Mouse (Mus musculus): Measurements from ENCODE around the gene Fam118b.

The Fam118b gene

DNA sequence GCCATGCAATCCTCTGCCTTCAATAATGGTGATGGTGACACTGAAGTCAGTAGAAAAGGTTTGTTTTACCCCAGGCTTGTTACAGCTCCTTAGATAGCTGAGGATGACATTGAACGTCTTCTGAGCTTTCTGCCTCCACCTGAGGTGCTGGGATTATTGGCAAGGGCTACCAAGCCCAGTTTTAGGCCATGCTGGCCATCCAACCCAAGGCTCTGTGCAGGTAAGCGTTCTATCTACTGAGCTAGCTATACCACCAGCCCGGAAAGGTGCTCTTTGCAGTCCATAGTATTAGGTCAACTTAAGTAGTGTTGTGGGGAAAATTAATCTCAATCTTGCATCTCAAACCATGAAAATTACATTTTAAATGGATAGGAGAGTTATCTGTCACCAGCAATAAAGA, 70.0 kb downstream of the Fam118b start:
- no peak for DNase-seq (ENCODE audit: low spot score)

DNA sequence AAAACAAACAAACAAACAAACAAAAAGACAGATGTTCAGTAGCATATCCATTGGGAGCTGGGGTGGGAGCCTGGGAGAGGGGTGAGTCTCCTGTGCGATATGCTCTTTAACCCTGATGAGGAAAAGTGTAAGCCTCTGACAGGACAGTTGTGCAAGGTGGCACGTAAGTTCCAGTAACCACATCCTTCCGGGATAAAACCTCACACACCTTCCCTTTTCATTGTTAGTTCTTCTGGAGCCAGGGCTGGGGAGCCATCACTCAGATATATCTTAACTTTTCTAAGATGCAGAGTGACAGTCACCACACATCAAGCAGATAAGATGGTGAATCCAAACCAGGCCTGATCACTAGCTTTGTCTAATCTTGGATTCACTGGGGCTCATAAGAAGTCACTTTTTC, 73.6 kb downstream of the Fam118b start:
- no peak for DNase-seq (ENCODE audit: low spot score)

DNA sequence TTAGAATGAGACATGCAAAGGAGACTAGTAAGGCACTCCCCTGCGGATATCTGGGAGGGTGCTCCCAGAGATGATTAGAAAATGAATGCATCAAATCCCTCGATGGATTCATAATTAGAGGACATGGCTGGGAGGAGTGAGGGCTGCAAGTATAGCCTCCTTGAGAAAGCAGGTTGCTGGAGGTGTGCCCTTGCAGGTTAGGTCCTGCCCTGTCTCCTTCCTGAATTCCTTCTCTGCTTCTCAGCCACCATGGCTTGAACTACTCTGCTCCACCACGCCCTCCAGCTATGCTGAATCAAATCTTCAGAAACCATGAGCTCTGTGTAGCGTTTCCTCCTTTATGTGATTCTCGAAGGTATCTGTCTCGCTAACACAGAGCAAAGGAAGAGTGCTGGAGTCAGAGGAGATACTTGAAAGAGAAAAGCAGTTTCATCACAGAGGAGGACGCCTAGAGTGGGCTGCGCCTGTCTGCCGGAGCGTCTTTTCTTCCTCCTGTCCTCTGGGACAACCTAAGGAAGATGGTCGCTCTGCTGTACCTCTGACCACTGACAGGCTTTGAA, 74.5 kb downstream of the Fam118b start:
- no peak for DNase-seq (ENCODE audit: low spot score)

DNA sequence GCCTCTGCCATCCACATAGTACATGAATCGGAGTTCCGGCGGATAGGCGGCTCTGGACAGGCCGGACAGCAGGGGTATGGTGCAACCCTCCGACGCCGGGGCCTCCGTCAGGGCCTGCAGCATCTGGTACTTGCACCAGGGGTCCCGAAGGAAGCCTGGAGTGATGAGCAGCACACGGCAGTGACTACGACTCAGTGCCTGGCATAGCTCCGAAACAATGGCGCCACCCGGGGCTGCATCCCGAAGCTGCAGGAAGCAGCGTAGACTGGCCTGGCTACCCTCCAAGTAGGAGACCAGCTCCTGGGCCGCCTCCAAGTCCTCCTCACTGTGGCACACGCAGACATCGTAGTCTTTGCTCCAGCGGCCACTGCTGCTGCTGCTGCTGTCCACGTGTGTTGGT, 78.9 kb downstream of the Fam118b start:
- DNase-seq (ENCODE audit: low spot score) = no peak

DNA sequence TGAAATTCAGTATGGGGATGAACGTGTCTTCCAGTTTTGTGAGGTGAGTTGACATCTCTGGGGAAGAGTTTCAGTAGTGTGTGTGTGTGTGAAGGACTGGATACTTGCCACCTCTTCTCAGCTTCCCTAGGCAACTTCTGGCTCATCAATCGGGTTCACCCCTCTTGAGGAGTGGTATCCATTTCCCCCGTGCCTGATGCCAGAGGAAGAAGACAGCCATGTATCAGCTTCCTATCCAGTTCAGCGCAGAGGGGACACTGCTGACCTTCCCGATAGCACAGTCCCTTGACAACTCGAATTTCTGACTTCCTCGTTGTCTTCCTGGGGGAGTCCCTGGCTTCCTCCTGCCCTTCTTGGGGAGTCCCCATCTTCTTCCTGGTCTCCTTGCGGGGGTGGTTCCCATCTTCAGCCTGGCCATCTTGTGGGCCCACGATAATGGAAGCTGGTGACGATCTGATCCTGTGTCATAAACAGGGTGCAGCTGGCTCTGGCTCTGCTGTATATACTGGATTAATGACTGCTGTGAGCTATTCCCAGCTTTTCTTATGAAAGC, 80.2 kb downstream of the Fam118b start:
- DNase-seq (ENCODE audit: low spot score) = no peak

DNA sequence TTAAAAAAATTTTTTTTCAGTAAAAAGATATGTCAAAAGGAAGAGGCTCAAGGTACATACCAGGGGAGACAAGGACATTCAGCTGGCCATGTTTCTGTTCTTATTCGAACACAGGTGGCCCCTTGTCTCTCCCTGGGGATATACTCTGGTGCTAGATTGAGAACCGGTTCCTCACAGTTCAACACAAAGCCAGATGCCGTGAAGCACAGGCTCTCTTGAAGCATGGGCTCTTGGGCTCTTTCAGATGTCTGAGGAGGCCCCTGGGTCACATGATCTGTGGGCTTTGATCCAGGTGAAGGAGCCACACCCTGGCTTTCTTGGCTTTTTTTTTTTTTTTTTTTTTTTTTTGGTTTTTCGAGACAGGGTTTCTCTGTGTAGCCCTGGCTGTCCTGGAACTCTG, 81.2 kb downstream of the Fam118b start:
- DNase-seq (ENCODE audit: low spot score) = no peak

DNA sequence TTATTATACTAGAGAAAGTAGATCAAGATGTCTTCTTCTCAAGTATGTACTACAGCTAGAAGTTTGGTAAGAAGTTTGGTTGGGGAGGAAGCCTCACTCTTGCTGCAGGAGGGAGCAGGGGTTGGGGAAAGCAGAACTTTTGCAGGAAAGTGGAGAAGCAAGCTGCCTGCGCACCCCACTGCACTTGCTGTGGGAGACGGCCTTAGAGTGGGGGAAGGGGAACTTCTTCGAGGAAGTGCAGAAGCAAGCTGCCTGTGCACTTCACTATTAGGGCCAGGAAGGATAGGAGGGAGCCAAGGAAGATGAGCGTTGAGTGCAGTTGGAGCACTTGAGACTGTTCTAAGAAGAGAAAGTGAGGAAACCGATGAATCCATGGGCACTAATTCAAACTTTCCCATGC, 84.2 kb downstream of the Fam118b start:
- no peak for DNase-seq (ENCODE audit: low spot score)

DNA sequence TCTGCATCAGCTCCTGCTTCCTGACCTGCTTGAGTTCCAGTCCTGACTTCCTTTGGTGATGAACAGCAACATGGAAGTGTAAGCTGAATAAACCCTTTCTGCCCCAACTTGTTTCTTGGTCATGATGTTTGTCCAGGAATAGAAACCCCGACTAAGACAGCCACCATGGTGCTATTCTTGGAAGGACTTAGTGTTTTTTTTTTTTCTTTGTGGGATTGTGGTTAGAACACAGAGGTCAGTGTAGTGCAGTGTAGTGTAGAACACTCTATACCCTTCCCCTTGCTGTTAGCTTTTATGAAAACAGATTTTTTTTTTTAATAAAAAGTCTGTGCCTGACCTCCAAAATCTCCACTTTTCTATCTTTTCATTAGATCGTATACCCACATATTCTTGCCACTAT, 84.8 kb downstream of the Fam118b start:
- no peak for DNase-seq (ENCODE audit: low spot score)

DNA sequence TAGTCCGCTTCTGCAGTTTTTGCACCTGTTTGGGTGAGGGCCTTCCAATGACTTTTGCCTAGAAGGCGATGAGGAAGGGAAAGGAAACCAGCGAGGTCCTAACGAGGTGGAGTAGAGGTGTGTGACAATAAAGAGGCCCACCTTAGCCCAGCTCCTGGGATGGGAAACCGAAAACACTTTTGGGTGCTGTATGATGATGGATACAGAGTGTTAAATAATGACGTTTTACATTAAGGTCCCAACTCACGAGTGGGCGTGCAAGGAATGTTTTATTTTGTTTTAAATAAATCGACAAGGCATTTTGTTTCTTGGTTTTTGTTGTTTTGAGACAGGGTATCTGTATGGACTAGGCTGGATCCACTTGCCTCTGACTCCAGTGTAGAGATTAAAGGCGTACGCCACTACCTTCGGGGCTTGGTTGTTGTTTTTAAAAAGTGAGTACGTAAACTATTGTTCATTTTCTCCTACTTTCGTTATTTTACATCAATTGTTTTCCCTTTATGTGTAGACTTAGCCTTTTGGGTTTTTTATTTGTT, 91.4 kb downstream of the Fam118b start:
- no peak for DNase-seq (ENCODE audit: low spot score)

DNA sequence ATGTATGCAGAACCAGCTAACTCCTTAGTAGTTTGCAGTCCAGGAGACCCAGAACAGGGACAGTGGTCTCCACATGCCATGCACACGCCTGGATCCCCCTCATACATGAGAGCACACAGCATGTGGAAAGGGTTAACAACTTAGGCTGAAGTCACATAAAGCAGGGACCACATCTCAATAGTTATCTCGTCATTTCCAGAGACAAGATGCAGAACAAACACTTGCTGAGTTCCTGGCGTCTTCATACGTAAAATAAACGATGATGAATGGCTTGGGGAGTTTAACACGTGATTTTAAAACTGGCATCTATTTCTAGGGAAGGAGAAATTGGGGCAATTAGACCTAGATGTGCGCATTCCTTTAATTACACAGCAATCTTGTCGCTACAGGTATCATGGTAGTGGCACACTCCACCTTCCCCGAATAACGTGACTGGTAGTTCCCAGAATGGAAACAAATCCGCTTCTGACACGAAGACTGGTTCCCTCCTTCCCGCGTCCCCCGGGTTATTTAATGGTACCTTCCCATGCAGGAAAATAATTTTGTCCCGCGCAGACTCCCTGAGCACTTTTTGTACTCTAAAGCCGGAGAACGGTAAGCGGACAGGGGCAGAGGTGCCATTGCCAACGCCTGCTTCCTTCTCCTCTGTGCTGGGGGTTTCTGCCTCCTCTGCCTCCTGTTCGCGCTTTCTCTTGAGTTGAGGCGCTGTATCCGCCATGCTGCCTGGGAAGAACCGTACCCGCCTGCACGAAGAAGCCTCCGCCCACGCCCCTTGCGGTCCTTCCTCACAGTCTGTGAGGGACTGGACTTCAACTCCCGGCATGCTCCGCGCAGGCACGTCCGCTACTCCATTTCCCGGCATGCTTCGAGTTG, 92.1 kb downstream of the Fam118b start, which contains the start of gene Dcps:
Gene Dcps, minus strand, starts transcription at position 811 of the 873 bp plus-strand sequence.
- peak; percentile 77 for DNase-seq (ENCODE audit: low spot score)

DNA sequence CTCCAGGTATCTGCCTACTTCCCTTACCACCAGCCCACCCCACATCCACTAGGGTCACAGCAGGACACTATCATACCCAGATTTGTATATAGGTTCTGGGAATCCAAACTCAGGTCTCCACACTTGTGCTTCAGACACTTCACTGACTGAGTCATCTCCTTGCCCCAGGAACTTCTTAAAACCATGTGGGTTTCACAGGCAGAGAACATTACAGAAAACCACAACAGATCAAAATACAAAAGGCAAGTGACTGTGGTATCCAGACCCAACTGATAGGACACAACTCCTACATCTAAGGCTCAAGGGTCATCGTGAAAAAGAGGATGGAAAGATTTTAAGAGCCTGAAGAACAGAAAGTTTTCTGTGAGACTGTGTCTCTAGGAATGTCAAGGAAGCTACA, 94.3 kb downstream of the Fam118b start:
- DNase-seq (ENCODE audit: low spot score) = no peak

DNA sequence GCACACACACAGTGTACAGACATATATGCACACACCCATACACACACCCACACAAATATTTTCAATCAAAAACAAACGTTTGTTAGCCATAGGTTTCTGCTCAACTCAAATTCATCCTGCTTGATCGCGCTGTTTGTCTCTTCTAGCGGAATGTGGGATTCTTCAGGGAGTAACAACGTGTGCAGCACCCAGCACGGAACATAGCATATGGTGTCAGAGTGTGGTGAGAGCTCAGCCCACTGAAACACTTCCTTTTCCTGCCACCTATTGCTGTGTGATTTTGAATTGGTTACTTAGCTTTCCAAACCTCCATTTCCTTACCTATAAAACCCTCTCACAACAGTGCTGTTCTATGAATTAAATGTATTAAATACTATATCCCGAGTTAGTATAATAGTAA, 97.5 kb downstream of the Fam118b start:
- DNase-seq (ENCODE audit: low spot score) = no peak

All from spleen, adult 12 weeks (tissue).